Mouse (Mus musculus) kidney, postnatal 0 days (tissue): ENCODE measurements at regions not wholly inside any gene's neighbourhood (a gene's known extent, or its start where the extent isn't known, plus 50 kb on each side); places are given as distances from the start of the nearest gene placed in this dataset.

ENCODE experiments used
- ATAC-seq: fragments of 200-750 bp; cut with Nextera tagmentation; replicated peaks from 2 replicates; pipeline ENCODE4 v1.8.0; 2017; ENCODE audit warnings: low read depth, moderate number of reproducible peaks, moderate TSS enrichment, moderate library complexity; ENCODE audit not compliant: low FRiP score
- DNase-seq: peaks from one replicate; pipeline ENCODE4 v3.0.0-alpha.2; 2016; ENCODE audit warnings: low spot score
- H3K27ac ChIP-seq: fragments of 300-500 bp; sonication (generic); 2 replicates; pipeline ENCODE4 v1.5.1; 2014; ENCODE audit warnings: mild to moderate bottlenecking
- H3K27me3 ChIP-seq: fragments of 300-500 bp; sonication (generic); 2 replicates; pipeline ENCODE4 v1.6.1; 2014; ENCODE audit warnings: low read length, mixed read lengths; ENCODE audit not compliant: insufficient read depth
- H3K36me3 ChIP-seq: fragments of 300-500 bp; sonication (generic); 2 replicates; pipeline ENCODE4 v1.6.1; 2014; ENCODE audit warnings: low read length, mixed read lengths; ENCODE audit not compliant: insufficient read depth
- H3K4me1 ChIP-seq: fragments of 300-500 bp; sonication (generic); replicated peaks from 2 replicates; pipeline ENCODE4 v1.6.1; 2014; ENCODE audit warnings: antibody characterized with exemption, low read length, mixed read lengths; ENCODE audit not compliant: insufficient read depth
- H3K4me2 ChIP-seq: fragments of 300-500 bp; sonication (generic); 2 replicates; pipeline ENCODE4 v1.6.1; 2014; ENCODE audit warnings: mild to moderate bottlenecking, low read length, moderate library complexity, mixed read lengths
- H3K4me3 ChIP-seq: fragments of 300-500 bp; sonication (generic); replicated peaks from 2 replicates; pipeline ENCODE4 v1.5.1; 2014; ENCODE audit warnings: low read depth, low read length
- H3K9ac ChIP-seq: fragments of 300-500 bp; sonication (generic); 2 replicates; pipeline ENCODE4 v1.6.1; 2014; ENCODE audit warnings: low read depth, low read length
- H3K9me3 ChIP-seq: fragments of 300-500 bp; sonication (generic); replicated peaks from 2 replicates; pipeline ENCODE4 v1.6.1; 2016; ENCODE audit warnings: low read length, inconsistent platforms, mixed read lengths
- CTCF ChIP-seq: IDR thresholded peaks from 2 replicates; pipeline ENCODE4 v1.5.1; 2016; ENCODE audit warnings: antibody characterized with exemption, low read depth, mild to moderate bottlenecking, moderate library complexity
- WGBS: fragments of 180-500 bp; shearing (Covaris S2); extraction: QIAGEN DNeasy Blood & Tissue Kit; methylation state at CpG from one replicate; pipeline ENCODE4 v1.1.7; 2014; 5-methylcytosine and 5-hydroxymethylcytosine counted together

GRCm38 (mm10) chr7:69820570-69820969, 546.0 kb downstream of the Nr2f2 start:
- Histone ChIP-seq H3K27ac (no peak overlapping the region), H3K9me3 (no peaks in the 10 kb centered on the region), H3K36me3 (no peaks in the 10 kb centered on the region), H3K9ac (no peak overlapping the region), H3K4me2 (no peak overlapping the region), H3K27me3 (no peaks in the 10 kb centered on the region), H3K4me3 (no peak overlapping the region), H3K4me1 (no peaks in the 10 kb centered on the region)
- TF ChIP-seq CTCF: no peak
- ATAC-seq (no peak), DNase-seq (peak; percentile 29)
- WGBS: 73% methylated on average over 2 of the region's 2 CpGs

- TF ChIP-seq CTCF: no peak
- no peak for DNase-seq
- no peak for ATAC-seq
- Histone ChIP-seq H3K9ac (no peak overlapping the region), H3K36me3 (no peaks in the 10 kb centered on the region), H3K9me3 (no peaks in the 10 kb centered on the region), H3K4me2 (no peak overlapping the region), H3K4me3 (no peak overlapping the region), H3K4me1 (no peaks in the 10 kb centered on the region), H3K27ac (no peak overlapping the region), H3K27me3 (no peaks in the 10 kb centered on the region)
- WGBS: 82% methylated on average over 3 of the region's 3 CpGs
These were observed 554.2 kb downstream of the Nr2f2 start for GRCm38 (mm10) chr7:69812301-69812700.

GRCm38 (mm10) chr7:69810873-69811272, 555.7 kb downstream of the Nr2f2 start:
- 22% methylated on average over 5 of the region's 5 CpGs for WGBS
- Histone ChIP-seq H3K9me3 (no peaks in the 10 kb centered on the region), H3K36me3 (no peaks in the 10 kb centered on the region), H3K9ac (no peak overlapping the region), H3K4me3 (no peak overlapping the region), H3K27ac (no peak overlapping the region), H3K4me2 (0 out of 2 replicates have a peak overlapping the region, but pooled peaks have one; percentile 12), H3K4me1 (no peaks in the 10 kb centered on the region), H3K27me3 (no peaks in the 10 kb centered on the region)
- ATAC-seq (no peak), DNase-seq (peak; percentile 41)
- peak; percentile 57 for TF ChIP-seq CTCF

- Histone ChIP-seq H3K4me2 (no peak overlapping the region), H3K9ac (no peak overlapping the region), H3K36me3 (no peaks in the 10 kb centered on the region), H3K27me3 (no peaks in the 10 kb centered on the region), H3K4me3 (no peak overlapping the region), H3K27ac (no peak overlapping the region), H3K4me1 (no peaks in the 10 kb centered on the region), H3K9me3 (no peaks in the 10 kb centered on the region)
- 22% methylated on average over 8 of the region's 8 CpGs for WGBS
- DNase-seq: peak; percentile 6
- no peak for TF ChIP-seq CTCF
- ATAC-seq: no peak
These were observed 559.3 kb downstream of the Nr2f2 start for GRCm38 (mm10) chr7:69807220-69807619.

- no peaks in the 10 kb centered on the region for H3K36me3 ChIP-seq
- no peak overlapping the region for H3K9ac ChIP-seq
- H3K27me3 ChIP-seq: no peaks in the 10 kb centered on the region
- no peak overlapping the region for H3K4me2 ChIP-seq
- no peak for TF ChIP-seq CTCF
- 75% methylated on average over 5 of the region's 5 CpGs for whole genome bisulfite sequencing
- H3K9me3 ChIP-seq: no peaks in the 10 kb centered on the region
- DNase-seq: no peak
- no peak overlapping the region for H3K4me3 ChIP-seq
- H3K4me1 ChIP-seq: no peaks in the 10 kb centered on the region
- no peak overlapping the region for H3K27ac ChIP-seq
- no peak for ATAC-seq
These were observed 595.6 kb downstream of the Nr2f2 start for GRCm38 (mm10) chr7:69770980-69771348.

GRCm38 (mm10) chr7:69770313-69770979, 596.1 kb downstream of the Nr2f2 start:
- H3K4me3 ChIP-seq: no peak overlapping the region
- no peak overlapping the region for H3K27ac ChIP-seq
- TF ChIP-seq CTCF: no peak
- no peak overlapping the region for H3K9ac ChIP-seq
- DNase-seq: peak; percentile 22
- no peaks in the 10 kb centered on the region for H3K27me3 ChIP-seq
- ATAC-seq: no peak
- no peak overlapping the region for H3K4me2 ChIP-seq
- H3K36me3 ChIP-seq: no peaks in the 10 kb centered on the region
- H3K4me1 ChIP-seq: no peaks in the 10 kb centered on the region
- H3K9me3 ChIP-seq: no peaks in the 10 kb centered on the region
- 49% methylated on average over 22 of the region's 22 CpGs for WGBS

- DNase-seq (peak; percentile 29), ATAC-seq (no peak)
- Histone ChIP-seq H3K4me2 (no peak overlapping the region), H3K27me3 (no peaks in the 10 kb centered on the region), H3K27ac (no peak overlapping the region), H3K9ac (no peak overlapping the region), H3K4me3 (no peak overlapping the region), H3K9me3 (no peaks in the 10 kb centered on the region), H3K4me1 (no peaks in the 10 kb centered on the region), H3K36me3 (no peaks in the 10 kb centered on the region)
- TF ChIP-seq CTCF: no peak
- 48% methylated on average over 4 of the region's 4 CpGs for WGBS
These were observed 600.1 kb downstream of the Nr2f2 start for GRCm38 (mm10) chr7:69766451-69766850.
